Mouse (Mus musculus) embryonic facial prominence, embryonic 13.5 days (tissue): ENCODE measurements around the gene Vwa2. TPM values are rescaled to one million over a fixed set of nuclear protein-coding genes. Genes with fewer than 3 reads are reported as not detected.

Source experiments
- ATAC-seq: fragments of 200-750 bp; cut with Nextera tagmentation; 2 replicates; pipeline ENCODE4 v1.8.0; 2017; ENCODE audit warnings: low read depth; ENCODE audit not compliant: insufficient number of reproducible peaks, insufficient read depth, low FRiP score, low TSS enrichment
- H3K27ac ChIP-seq: fragments of 300-500 bp; sonication (generic); 2 replicates; pipeline ENCODE4 v1.5.1; 2015; ENCODE audit warnings: moderate library complexity, mild to moderate bottlenecking, inconsistent platforms
- H3K27me3 ChIP-seq: fragments of 300-500 bp; sonication (generic); 2 replicates; pipeline ENCODE4 v1.6.1; 2015; ENCODE audit warnings: mild to moderate bottlenecking, inconsistent platforms
- H3K36me3 ChIP-seq: fragments of 300-500 bp; sonication (generic); 2 replicates; pipeline ENCODE4 v1.6.1; 2015; ENCODE audit warnings: mild to moderate bottlenecking, inconsistent platforms
- H3K4me1 ChIP-seq: fragments of 300-500 bp; sonication (generic); 2 replicates; pipeline ENCODE4 v1.6.1; 2015; ENCODE audit warnings: inconsistent platforms
- H3K4me2 ChIP-seq: fragments of 300-500 bp; sonication (generic); 2 replicates; pipeline ENCODE4 v1.6.1; 2015; ENCODE audit warnings: moderate library complexity, mild to moderate bottlenecking, inconsistent platforms
- H3K4me3 ChIP-seq: fragments of 300-500 bp; sonication (generic); 2 replicates; pipeline ENCODE4 v1.5.1; 2015; ENCODE audit warnings: mild to moderate bottlenecking, inconsistent platforms
- H3K9ac ChIP-seq: fragments of 300-500 bp; sonication (generic); 2 replicates; pipeline ENCODE4 v1.6.1; 2015; ENCODE audit warnings: mild to moderate bottlenecking, inconsistent platforms
- H3K9me3 ChIP-seq: fragments of 300-500 bp; sonication (generic); 2 replicates; pipeline ENCODE4 v1.6.1; 2016; ENCODE audit warnings: inconsistent platforms
- WGBS: fragments of 180-500 bp; shearing (Covaris S2); methylation state at CpG from one replicate; pipeline ENCODE4 v1.1.7; 2015; ENCODE audit warnings: mixed read lengths; 5-methylcytosine and 5-hydroxymethylcytosine counted together
- polyA plus RNA-seq: library from polyadenylated mRNA; unstranded; fragments of >200 nt; fragmentation: Nextera tagmentation; extraction: Ambion mirVana; gene quantifications from 2 replicates; pipeline ENCODE4 v1.2.1, GENCODE M21; 2015

The Vwa2 gene
- polyA plus RNA-seq, 1 experiment from 2014 or later, result 8.0 TPM

DNA sequence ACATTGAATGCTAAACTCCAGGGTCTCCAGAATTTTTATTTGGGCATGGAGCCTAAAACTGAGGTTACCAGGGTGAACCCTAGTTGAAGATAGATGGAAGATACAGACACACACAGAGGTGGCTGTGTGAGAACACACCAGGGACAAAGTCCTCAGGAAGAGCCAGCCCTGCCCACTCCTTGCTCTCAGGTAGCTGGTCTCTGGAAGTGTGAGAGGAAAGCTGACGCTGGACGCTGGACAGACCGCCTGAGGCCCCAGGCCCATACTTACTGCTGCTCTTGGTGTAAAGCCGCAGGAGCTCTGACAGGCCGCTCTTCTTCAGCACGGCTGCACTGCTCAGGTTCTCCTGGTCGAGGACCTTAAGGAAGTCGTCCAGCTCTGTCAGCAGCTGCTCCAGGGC is 75.8 kb downstream of the Vwa2 start:
- Histone ChIP-seq H3K4me2 (no peak overlapping the region), H3K36me3 (no peaks in the 10 kb centered on the region), H3K9ac (no peak overlapping the region), H3K9me3 (peaks cover 1% of the 10 kb centered on the region; the same call in 1 of the 2 replicates), H3K27me3 (no peaks in the 10 kb centered on the region), H3K27ac (no peak overlapping the region), H3K4me3 (no peak overlapping the region), H3K4me1 (no peaks in the 10 kb centered on the region)
- ATAC-seq, result no peak
- 76% methylated on average over 8 of the region's 8 CpGs for WGBS

- WGBS, result 64% methylated on average over 7 of the region's 7 CpGs
- ATAC-seq, result no peak
- Histone ChIP-seq H3K4me1 (no peaks in the 10 kb centered on the region), H3K27ac (no peak overlapping the region), H3K4me2 (no peak overlapping the region), H3K9ac (no peak overlapping the region), H3K4me3 (no peak overlapping the region), H3K9me3 (no peaks in the 10 kb centered on the region), H3K27me3 (no peaks in the 10 kb centered on the region), H3K36me3 (no peaks in the 10 kb centered on the region)
Measured at GRCm38 (mm10) chr19:56950818-56951217, 76.8 kb downstream of the Vwa2 start.

DNA sequence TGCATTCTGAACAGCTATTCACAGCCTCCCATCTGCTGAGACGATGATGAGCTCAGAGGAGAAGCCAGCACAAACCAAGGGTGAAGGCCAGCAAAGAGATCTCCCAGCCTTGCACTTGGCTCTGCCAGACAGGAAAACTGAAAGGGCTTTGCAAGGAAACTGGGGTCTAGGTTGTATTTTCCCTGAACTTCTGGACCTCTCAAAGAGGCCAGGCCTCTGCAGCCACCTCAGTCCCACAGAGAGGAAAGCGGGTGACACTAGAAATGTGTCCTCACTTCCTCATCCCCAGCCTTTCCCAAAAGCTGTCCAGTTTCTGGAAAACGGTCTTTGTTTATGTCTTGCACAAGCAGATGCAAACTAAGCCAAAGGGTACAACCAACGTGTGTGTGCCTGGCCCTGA is 79.8 kb downstream of the Vwa2 start:
- H3K4me1 ChIP-seq, result peaks cover 5% of the 10 kb centered on the region
- no peak for ATAC-seq
- H3K36me3 ChIP-seq, result no peaks in the 10 kb centered on the region
- H3K4me2 ChIP-seq, result no peak overlapping the region
- no peak overlapping the region for H3K4me3 ChIP-seq
- no peak overlapping the region for H3K9ac ChIP-seq
- H3K27me3 ChIP-seq, result no peaks in the 10 kb centered on the region
- no peaks in the 10 kb centered on the region for H3K9me3 ChIP-seq
- H3K27ac ChIP-seq, result no peak overlapping the region
- 81% methylated on average over 4 of the region's 4 CpGs for WGBS

DNA sequence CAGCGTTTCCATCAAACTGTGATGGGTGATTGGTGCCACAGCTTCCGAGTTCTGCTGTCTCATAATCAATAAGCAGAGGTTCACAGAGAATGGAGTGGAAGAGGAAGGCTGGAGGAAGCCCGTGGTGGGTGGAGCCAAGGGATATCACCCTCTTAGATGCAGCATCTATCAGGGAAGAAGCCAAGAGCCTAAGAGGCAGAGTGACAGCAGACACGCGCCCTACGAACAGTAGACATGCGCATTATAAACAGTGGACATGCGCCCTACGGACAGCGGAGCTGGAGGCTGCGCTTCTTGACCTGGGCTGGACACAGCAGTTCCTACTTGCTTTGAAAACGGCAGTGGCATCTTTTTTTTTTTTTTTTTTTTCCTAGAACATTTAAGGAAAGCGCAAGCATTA is 80.8 kb downstream of the Vwa2 start:
- H3K9me3 ChIP-seq, result no peaks in the 10 kb centered on the region
- no peak overlapping the region for H3K4me3 ChIP-seq
- H3K36me3 ChIP-seq, result no peaks in the 10 kb centered on the region
- no peak overlapping the region for H3K9ac ChIP-seq
- ATAC-seq, result no peak
- no peak overlapping the region for H3K27ac ChIP-seq
- H3K4me1 ChIP-seq, result peaks cover 5% of the 10 kb centered on the region
- H3K27me3 ChIP-seq, result no peaks in the 10 kb centered on the region
- no peak overlapping the region for H3K4me2 ChIP-seq
- 92% methylated on average over 13 of the region's 13 CpGs for WGBS

- 58% methylated on average over 20 of the region's 20 CpGs for WGBS
- Histone ChIP-seq H3K9ac (no peak overlapping the region), H3K4me2 (no peak overlapping the region), H3K27me3 (no peaks in the 10 kb centered on the region), H3K4me3 (no peak overlapping the region), H3K36me3 (no peaks in the 10 kb centered on the region), H3K27ac (no peak overlapping the region; the same call in 1 of the 2 replicates), H3K9me3 (no peaks in the 10 kb centered on the region), H3K4me1 (peaks cover 5% of the 10 kb centered on the region)
- no peak for ATAC-seq
Measured at GRCm38 (mm10) chr19:56955568-56956513, 81.8 kb downstream of the Vwa2 start.

DNA sequence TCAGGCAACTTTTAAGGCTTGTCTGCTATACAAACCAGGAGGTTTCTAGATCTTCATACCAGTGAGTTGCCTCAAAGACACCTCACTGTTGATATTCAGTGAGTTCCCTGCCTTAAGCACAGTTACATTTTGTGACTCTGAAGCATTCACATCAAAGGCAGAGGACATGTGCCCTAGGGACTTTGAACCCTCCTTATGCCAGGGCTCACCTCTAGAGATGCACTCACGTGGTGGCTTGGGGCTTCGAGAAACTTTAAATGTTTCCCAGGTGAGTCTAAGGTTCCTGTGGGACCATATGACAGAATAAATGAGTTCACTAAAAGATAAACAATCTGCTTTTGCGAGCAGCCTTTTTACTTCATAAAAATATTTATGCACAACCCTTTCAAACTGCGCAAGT is 84.0 kb downstream of the Vwa2 start:
- no peak overlapping the region for H3K4me3 ChIP-seq
- WGBS, result 68% methylated on average over 4 of the region's 4 CpGs
- H3K9me3 ChIP-seq, result no peaks in the 10 kb centered on the region
- no peak overlapping the region for H3K4me2 ChIP-seq
- H3K36me3 ChIP-seq, result no peaks in the 10 kb centered on the region
- peaks cover 5% of the 10 kb centered on the region for H3K4me1 ChIP-seq
- no peak overlapping the region for H3K27ac ChIP-seq
- no peak overlapping the region for H3K9ac ChIP-seq
- no peak for ATAC-seq
- no peaks in the 10 kb centered on the region for H3K27me3 ChIP-seq

DNA sequence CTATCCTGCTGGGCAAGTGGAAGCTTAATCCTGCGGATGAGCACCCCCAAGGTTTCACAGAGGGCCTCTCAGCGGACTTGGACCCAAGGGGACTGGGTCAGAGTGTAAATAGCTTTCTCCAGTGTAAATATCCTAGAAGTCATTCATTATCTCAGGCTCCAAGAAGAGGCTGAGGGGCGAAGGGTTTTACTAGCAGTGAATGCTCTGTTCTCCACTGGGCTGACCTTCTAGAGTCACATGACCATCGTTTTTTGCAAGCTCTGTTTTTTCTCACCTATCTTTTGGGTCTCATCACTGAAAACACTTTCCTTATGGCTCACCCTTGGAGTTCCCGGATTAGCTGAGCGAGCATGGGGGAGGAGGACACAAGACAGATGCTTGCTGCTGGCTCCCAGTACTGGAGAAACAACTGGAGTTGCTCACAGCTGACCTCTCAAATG is 84.6 kb downstream of the Vwa2 start:
- Histone ChIP-seq H3K4me1 (peaks cover 5% of the 10 kb centered on the region), H3K9me3 (no peaks in the 10 kb centered on the region)
- ATAC-seq, result no peak

GRCm38 (mm10) chr19:56959057-56959456 is 85.0 kb downstream of the Vwa2 start:
- Histone ChIP-seq H3K4me1 (peaks cover 5% of the 10 kb centered on the region), H3K9me3 (no peaks in the 10 kb centered on the region), H3K27ac (no peak overlapping the region), H3K27me3 (no peaks in the 10 kb centered on the region), H3K4me2 (no peak overlapping the region), H3K4me3 (no peak overlapping the region), H3K9ac (no peak overlapping the region), H3K36me3 (no peaks in the 10 kb centered on the region)
- 82% methylated on average over 2 of the region's 2 CpGs for WGBS
- no peak for ATAC-seq

More for the DNA sequence above, 84.6 kb downstream of the Vwa2 start:
- H3K36me3 ChIP-seq, result no peaks in the 10 kb centered on the region
- no peak overlapping the region for H3K9ac ChIP-seq
- no peaks in the 10 kb centered on the region for H3K27me3 ChIP-seq
- H3K4me2 ChIP-seq, result no peak overlapping the region
- H3K4me3 ChIP-seq, result no peak overlapping the region
- WGBS, result 69% methylated on average over 6 of the region's 6 CpGs
- no peak overlapping the region for H3K27ac ChIP-seq

GRCm38 (mm10) chr19:56959601-56960000 is 85.6 kb downstream of the Vwa2 start:
- ATAC-seq, result no peak
- Histone ChIP-seq H3K9ac (no peak overlapping the region), H3K27ac (no peak overlapping the region), H3K4me3 (no peak overlapping the region), H3K36me3 (no peaks in the 10 kb centered on the region), H3K27me3 (no peaks in the 10 kb centered on the region), H3K9me3 (no peaks in the 10 kb centered on the region), H3K4me1 (peaks cover 5% of the 10 kb centered on the region), H3K4me2 (no peak overlapping the region)
- WGBS, result 71% methylated on average over 3 of the region's 3 CpGs

Other genes with a start within 250 kb of the Vwa2 start
- gene Adrb1, start 152.1 kb upstream of the Vwa2 start, polyA plus RNA-seq, result 1.7 and 1.8 TPM in 2 replicates
- gene Ccdc186, start 52.1 kb upstream of the Vwa2 start, polyA plus RNA-seq, result 24.8 and 27.7 TPM in 2 replicates
- gene Tdrd1, start 48.0 kb upstream of the Vwa2 start, polyA plus RNA-seq, result 1.3 and 1.5 TPM in 2 replicates
- 8.1 and 9.3 TPM in 2 replicates for gene Afap1l2, start 134.0 kb downstream of the Vwa2 start, polyA plus RNA-seq